Mouse (Mus musculus) G1E (cell line): ENCODE measurements around the gene Cdiptos.

Experiments used
- CTCF ChIP-seq: IDR thresholded peaks from 2 replicates; pipeline ENCODE4 v1.5.1; 2012; ENCODE audit warnings: low read depth, low read length, inconsistent platforms, mixed read lengths
- GATA1 ChIP-seq: IDR thresholded peaks from 2 replicates; pipeline ENCODE4 v1.6.1; 2012; ENCODE audit warnings: borderline replicate concordance, low read length, inconsistent platforms, mixed read lengths
- GATA2 ChIP-seq: IDR thresholded peaks from 2 replicates; pipeline ENCODE4 v1.6.1; 2012; ENCODE audit warnings: low read depth, low read length, inconsistent platforms, borderline replicate concordance
- TAL1 ChIP-seq: conservative IDR thresholded peaks from 2 replicates; pipeline ENCODE4 v1.6.1; 2012; ENCODE audit warnings: low read depth, low read length, inconsistent platforms, mixed read lengths

DNA sequence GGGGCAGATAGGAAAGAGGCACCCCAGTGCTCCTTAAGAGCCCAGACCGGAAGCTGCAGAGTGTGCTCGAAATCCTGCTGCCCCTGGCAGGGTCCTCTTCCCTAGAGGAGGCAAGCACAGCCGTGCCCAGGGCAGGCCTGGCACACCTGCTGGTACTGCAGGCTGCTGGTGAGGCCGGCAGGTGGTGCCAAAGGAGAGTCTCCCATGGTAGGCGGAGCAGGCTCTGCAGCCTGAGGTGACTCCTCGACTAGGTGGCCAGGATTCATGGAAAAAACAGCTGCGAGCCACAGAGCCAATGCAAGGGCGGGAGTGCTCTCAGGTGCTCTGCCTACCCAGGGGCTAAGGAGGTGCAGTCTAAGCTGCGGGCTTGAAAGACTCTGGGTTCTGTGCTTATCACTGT lies 10.4 kb upstream of the Cdiptos start:
- no peak for TF ChIP-seq GATA1
- TF ChIP-seq CTCF, result no peak
- TF ChIP-seq GATA2, result no peak
- TF ChIP-seq TAL1, result no peak
